Mouse (Mus musculus): ENCODE results near the gene Sptbn1.

The Sptbn1 gene

DNA sequence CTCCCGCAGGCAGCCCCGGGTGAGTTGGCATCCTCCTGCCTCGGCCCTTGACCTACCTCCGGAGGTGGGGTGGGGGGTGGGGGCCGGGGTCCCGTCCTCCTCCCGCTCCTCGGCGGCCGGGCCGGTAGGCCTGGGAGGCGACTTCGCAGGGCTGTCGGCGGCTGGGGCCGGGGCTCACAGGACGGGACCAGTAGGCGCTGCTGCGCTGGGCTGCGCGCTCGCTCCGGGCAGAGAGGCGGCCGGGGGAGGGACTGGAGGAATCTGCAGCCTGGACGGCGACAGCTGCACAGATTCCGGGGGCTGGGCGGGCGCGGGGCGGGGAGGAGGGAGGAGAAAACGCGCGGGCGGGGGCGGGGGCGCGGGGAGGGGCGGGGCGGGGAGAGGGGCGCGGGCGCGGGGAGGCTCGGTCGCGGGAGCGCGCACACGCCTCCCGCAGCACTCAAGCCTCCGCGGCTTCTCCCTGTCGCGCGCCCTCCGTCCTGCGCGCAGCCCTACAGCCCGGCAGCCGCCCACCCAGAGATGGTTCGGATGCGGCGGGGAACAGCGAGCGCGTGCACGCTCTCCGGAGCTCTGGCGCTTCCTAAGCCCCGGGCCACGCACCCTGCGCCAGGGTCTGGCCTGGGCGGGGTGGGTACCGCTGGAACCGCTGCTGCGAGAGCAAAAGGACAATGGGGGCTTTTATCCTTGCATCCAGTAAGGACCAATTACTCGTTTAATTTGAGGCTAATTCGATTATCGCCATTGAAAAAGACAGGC is at the start of gene Sptbn1:
Gene Sptbn1, minus strand, starts transcription at position 284 of the 756 bp plus-strand sequence.
- peak; percentile 84 for DNase-seq (ENCODE audit: low spot score)

DNA sequence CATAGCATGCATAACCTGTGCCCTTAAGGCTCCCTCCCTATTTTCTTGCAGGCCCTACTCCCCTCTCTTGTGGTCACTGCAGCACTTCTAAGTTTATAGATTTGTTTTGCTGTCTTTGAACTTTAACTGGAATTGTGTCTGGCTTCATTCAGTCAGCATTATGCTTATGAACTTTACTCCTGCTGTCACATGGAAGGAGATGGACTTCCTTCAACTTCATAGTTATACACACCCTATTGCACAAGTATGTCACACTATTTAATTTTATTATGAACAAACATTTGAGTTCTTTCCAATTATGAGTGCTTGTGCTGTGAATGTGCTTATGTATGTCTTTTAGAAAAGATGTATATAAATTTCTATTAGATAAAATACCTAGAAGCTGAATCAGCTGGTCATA is 26.3 kb upstream of the Sptbn1 start:
- no peak for DNase-seq (ENCODE audit: low spot score)

DNA sequence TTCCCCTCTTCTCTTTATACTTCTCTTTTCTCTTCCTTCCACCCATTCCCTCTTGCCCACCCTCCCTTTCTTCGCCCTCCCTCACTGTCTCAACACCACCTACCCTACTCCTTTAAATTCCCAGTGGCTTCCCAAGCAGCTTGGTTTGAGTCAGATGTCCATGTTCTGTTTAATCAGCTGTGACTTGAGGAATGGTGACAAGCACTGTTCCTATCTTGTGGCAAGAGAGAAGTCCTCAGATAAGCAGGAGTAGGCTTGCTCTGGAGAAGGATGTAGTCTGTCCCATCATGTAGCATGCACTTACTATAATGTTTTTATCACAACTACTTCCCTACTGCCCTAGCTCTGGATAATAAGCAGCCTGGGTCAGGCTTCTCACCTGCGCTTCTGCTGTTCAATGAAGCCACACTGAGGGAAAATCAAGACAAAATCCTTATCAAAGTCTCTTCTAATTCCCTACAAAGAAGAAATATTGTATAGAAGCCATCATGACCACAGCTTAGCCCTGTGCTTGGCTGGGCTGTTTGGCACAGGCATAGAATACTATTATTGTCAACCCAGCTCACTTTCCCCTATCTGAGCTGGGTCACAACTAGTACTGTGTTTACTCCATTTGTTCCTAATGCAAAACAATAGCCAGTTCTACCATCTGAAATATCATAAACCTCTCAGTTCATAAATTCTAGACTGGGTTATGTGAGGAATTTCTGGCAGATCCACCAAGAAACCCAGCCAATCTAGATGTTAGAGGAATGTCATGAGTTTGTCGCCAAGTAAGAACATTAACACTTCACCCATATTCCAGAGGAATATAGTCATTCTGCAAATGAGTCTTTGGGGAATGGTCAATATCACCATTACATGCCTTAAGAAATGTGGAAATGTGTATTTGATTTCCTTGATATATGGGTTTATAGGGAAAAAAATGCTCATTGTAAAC is 24.5 kb upstream of the Sptbn1 start:
- DNase-seq (ENCODE audit: low spot score), result no peak

DNA sequence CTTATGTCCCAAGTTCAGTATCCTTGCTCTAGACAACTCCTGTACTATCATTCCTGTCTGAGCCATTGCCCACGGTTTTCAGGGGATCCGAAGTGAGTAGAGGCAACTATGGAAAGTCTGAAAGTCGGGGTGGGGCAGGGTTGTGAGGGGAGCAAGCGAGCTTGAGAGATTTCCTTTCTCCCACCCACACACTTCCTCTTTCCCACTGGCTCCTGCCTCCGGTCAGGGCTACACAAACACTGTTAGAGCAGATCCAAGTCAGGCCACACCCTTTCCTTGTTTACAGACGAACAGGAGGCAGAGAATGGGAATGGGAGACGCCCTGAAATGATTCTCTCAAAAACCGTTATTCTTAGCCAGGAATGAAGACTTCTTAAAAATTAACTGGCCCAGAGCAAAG is 23.2 kb upstream of the Sptbn1 start:
- DNase-seq (ENCODE audit: low spot score), result peak; percentile 88

DNA sequence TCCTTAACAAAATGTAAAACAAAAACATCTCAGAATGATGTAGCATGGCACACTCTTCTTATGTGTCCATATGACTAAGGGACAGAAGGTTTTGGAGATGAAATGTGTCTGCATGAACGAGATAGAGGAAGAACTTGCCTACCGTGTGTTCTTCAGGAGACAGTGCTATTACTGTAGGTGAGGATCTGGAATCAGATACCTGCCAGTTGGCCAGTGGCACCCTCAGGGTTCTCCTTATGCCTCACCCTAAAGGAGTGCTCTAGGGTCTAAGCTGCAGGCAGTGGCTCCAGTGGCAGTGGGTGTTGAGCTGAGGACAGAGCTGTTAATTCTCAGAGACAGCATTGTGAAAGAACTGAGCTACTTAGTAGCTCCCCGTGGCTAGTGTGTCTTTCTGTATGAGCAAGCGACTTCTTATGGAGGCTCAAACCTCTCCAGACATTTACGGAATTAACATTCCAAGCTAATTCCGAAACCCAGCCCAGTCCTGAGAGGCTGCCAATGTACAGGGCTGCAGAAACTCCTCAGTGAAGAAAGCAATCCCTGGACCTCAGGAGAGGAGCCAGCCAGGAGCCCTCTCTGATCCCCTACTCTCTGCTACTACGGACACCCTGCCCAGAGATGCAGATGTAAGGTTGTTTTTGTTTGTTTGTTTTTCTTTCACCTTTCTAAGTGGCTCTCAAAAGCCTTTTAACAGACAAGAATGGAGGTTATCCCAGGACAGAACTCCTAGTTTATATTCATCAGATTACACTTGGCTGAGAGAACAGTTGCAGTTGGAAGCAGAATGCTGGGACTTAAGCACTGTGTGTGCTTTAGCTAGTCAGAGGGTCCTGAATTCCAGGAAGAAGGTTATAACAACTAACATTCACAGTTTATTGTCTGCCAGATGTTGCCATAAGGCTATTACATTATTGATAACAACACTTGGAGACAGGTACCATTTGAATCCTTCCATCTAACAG is 21.8 kb upstream of the Sptbn1 start:
- DNase-seq (ENCODE audit: low spot score), result peak; percentile 66

DNA sequence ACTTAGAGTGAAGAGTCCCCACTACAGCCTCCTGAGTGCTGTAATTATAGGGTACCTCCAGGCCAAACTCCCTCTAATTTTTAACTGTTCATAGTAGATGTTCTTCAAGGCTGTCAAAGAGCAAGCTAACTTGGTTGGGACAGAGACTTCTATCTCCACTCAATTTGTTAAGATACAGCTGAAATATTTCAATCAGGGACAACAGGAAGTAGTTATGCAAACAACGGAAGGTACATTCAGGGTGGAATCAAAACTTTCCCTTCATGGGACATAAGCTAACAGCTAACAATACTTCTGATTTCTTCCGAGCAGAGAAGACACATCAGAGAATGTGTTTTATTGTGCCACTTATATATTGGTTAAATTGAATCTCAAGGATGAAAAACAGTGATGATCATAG is 20.1 kb upstream of the Sptbn1 start:
- peak; percentile 46 for DNase-seq (ENCODE audit: low spot score)

DNA sequence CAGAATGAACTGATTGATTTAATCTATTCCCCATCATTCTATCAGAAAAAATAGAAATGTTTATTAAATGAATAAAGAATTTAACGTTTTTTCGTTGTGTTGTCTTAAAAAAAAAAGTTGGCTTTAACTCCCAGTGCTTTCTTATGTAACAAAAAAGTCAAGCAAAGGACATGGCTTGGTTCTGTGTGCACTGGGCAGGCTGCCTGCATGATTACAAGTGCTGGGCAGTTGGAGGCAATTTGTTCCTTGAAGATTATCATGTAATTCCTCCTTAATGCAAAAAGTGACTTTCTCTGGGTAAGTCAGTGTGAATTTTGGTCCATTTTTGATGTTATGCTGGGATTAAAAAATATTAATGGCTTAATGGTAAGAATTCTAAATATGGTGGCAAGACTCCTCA is 15.7 kb upstream of the Sptbn1 start:
- no peak for DNase-seq (ENCODE audit: low spot score)

DNA sequence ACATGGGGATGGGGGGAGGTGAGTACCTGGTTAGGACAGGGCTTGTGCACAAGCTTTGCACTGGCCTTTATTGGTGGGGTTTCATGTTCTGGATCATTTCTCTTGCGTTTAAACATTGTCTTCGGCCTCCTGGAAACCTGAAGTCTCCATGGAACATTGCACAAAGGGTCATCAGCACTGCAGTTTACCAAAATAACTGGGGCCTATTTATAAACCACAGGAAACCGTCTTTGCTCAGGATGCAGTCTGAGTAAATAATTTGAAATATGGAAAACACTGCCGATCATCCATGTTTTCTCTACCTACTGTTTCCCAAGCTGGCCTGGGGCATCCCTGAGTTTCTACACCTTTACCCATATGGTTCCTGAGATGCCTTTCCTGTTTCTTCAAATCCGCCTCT is 13.1 kb upstream of the Sptbn1 start:
- DNase-seq (ENCODE audit: low spot score), result no peak

DNA sequence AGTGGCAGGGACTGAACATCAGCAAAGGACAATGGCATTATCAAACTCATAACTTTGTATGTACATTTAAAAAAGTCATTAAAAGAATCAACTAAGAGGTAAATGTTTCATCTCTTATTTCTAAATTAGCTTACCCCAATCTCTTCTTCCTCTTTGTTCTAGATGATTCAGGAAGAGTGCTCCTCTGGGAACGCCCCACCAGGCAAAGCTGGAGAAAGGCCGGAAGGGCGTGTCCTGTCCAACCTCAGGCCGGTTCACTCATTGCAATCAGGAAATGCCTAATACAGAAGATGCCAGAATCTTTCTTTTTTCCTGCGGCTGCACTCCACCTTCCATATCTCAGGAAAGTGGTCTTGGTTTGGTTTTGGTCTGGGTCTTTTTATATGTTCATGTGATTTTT is 11.3 kb upstream of the Sptbn1 start:
- peak; percentile 78 for DNase-seq (ENCODE audit: low spot score)

DNA sequence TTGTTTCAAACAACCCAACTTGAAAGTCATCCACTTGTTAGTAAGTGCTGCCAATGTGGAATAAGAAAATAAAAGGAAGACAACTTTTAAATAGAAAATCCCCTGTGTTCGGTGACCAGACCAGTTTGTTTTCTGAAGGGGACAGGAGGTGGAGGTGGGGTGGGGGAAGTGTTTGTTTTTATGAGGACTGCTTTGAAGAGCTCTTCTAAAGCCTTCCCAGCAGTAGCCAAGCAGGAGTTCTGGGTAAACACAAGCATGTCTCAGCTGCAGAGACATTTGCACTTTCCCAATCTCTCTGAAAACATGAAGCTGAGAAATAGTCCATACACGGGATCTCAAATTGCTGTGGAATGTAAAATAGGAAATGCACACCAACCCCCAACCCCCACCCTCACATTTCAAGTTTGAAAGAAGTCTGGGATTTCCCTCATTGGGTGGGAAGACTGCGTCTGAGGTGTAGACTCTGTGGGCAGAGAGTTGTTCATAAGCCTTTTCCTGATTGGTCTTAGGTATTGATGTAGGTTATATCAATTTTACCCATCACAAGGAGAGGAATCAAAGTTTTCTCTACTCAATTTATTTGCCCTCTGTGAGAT is 7.6 kb upstream of the Sptbn1 start:
- DNase-seq (ENCODE audit: low spot score), result no peak

DNA sequence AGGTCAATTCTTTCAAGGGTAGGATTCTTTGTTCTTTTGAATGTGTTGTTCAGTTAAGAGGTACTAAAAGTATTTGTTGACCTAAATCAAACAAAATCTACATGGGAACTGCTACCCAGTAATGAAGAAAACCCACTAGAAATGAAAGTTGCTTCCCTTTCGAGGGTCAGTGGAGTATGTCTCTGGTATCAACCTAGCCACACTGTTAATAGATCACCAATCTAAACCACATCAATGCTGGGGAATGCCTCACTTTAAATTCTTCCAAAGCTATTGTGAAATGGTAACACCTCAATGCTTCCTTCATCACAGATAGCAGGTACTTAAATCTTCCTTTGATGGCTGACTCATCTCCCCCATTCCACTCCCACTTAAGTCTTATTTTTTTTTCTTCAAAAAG is 1.5 kb upstream of the Sptbn1 start:
- peak; percentile 41 for DNase-seq (ENCODE audit: low spot score)

DNA sequence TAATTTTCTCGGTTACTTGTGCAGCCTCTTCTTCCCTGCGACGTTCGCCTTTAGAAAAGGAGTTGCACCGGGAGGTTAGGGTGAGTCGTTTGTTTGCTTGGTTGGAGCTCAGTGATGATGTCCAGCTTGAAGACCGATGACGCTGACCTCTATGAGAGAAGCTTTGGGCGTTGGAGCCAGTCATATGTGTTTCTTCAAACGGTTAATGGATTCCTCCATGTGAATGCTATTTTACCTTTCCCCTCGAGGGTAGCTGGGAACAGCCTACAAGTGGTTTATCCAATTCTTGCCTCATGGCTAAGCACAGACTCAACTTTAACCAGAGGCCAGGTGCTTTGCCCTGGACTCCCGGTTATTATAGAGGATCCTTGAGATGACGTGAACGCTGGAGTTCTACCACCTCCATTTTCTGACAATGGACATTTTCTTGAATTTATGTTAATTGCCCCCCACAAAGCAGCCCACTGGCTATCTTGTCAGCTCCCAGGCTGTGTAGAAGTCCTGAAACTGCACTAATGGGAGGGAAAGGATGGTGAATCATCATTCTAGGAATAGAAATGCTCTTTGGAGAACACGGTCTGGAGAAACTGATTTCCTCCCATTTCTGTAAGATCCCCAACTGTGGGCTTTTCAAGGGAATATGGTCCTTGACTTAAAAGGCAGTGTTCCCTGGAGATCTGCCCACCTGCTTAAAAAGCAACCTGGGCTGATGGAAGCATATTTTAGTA is 837 bp upstream of the Sptbn1 start:
- DNase-seq (ENCODE audit: low spot score), result no peak

DNA sequence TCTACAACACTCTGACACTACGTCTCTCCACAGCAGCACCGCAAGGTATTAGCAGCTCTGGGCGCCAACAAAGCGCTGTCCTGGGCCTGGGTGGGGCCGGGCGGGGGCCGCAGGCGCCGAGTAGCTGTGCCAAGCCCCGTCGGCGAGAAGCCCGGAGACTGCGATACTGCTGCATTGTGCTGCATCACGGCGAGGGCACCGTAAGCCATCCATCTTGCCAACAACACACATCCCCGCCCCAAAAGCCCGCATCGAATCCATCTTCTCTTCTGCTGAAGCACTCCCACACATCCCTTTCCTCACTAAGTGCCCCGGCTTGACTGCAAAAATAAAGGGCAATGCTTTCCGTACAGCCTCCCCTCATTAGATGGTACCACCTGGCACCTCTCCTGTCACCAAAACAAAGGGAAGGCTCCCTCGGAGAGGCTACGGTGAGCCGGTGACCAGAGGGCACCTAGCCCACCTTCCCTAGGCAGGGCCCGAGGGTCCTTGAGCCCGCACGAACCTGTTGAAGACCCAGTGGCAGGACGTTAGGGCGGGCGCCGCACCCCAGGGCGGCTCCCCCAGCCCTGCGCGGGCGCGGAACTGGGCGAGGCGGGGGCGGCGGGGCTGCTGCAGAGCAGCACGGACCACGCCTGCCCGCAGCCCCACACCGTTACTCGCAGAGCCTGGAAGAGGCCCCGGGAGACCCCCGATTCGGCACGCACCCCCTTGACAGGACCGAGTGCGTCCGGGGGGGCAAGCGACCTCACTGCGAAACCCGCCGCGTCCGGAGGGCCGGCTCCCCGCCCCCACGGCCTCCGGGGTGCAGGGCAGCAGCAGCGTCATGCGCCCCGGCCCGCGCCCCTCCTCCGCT is 711 bp downstream of the Sptbn1 start:
- peak; percentile 62 for DNase-seq (ENCODE audit: low spot score)

DNA sequence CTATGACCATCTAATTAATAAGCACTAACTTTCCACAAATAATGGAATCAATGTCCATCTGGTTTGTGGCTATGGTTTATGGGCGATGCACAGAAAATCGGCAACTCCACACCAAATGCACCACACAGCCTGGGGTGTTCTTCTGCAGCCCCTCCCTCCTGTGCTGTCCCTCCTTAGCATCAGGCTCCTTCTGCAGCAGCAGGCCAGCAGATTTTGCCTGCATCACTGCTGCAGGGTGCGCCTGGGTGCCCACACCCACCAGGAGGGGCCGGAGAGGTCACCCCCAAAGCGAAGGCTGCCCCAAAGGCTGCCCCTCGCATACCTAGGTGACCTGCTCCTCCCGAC is 1.3 kb downstream of the Sptbn1 start:
- DNase-seq (ENCODE audit: low spot score), result no peak

DNA sequence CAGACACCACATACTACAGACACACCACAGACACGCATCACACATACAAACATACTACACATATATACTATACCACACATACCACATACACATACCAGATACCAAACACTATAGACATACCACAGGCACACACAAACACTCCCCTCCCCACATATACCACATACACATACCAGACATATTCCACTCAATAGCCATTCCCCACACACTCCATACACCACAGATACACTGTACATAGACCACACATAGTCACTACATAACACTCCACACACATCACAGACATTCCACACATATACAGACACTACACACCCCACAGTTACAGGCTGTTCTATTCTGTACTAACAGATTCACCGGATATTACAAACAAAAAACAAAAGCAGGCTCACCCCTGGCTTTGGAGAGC is 2.3 kb downstream of the Sptbn1 start:
- DNase-seq (ENCODE audit: low spot score), result peak; percentile 43

DNA sequence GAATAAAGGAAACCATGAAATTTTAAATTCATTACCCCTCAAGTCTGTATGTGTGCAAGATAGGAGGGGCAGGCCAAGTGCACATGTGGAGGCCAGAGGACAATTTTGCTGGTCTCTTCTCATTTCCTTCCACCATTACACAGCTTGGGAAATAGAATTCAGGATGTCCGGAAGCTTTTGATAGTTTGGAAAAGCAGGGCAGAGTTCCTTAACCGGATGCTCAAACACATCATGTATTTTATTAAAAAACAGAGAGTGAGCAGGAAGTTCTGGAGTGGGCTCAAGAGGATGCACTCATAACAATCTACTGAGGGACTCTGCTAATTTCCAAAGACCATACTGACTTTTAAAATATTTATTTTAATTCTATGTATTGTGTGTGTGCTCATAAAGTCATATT is 4.3 kb downstream of the Sptbn1 start:
- peak; percentile 24 for DNase-seq (ENCODE audit: low spot score)

DNA sequence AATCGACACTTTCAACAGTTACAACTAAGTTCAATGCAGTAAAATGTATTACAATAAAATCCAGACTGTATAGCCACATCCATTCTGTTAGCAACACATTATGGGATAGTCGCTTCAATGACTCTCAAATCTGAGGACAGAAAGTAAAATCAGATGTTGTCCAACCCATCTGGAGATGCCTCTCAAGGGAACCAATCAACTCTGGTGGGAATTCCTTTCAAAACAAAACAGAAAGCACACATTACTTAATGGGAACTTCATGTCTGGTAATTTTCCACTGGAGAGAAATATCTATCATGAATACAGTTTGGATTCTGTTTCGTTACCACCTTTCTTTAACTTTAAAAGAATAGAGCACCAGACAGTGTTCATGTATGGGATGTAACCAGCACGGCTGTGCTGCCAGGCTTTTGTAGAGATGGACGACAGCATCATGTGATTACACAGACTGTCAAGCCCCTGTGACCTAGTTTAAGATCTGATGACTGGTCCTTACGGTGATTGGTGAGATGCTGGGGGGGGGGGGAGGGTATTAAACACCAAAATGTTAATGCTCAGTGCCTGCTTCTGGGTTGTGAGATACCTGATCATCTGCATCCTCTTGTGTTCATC is 9.1 kb downstream of the Sptbn1 start:
- no peak for DNase-seq (ENCODE audit: low spot score)

DNA sequence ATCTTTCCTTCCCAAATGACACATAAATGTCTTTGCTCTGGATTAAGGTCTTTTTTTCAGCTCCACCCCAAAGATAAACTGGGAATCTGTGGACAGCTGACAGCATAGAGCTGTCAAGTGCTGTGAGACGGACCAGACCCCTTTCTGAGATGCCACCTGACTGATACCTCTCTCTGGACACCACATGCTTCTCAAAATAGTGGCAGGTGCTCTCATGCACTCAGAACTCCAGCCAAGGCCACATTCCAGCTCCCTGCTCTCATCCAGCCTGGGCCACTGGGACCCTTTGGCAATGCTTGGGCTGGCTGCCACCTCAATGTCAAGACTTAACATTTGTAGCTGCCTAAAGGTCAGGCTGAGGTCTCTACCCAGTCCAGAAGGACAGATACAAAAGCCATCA is 10.2 kb downstream of the Sptbn1 start:
- DNase-seq (ENCODE audit: low spot score), result no peak

DNA sequence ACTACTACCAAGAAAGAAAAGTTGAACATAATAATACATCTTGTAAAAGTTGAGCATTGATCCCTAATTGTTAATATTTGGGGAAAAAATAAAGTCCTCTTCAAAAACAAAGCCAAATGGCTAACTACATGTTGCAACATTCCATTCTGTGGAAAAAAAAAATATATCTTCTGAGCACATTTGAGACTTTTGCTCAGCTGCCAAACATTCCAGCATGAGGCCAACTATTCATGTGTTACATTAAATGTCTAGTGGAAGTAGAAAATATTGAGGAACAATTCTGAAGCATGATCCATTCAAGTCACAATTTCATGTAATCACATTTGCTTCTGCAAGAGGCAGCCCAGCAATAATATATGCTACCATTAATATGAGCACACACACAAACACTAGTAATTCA is 10.9 kb downstream of the Sptbn1 start:
- DNase-seq (ENCODE audit: low spot score), result no peak

DNA sequence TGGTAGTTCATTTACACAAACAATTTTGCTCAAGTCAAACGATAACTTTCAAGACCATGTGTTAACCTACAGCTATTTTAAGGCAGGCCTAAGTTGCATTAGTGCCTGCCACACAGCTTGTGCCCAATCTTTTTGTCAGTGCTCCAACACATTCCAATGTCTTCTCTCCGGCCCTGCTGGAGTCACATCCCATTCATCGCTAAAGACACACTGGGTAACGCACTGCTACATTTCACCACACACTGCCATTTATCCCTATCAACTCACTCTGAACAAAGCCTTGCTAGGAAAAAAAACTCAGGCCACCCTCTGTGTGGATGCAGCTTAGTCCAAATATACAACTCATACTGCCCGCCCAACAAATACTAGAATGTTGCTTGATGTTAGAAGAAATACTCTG is 11.5 kb downstream of the Sptbn1 start:
- no peak for DNase-seq (ENCODE audit: low spot score)
